Mouse (Mus musculus) midbrain, embryonic 11.5 days (tissue): ENCODE data around the gene Klhl12. TPM values are rescaled to one million over a fixed set of nuclear protein-coding genes. Genes with fewer than 3 reads are reported as not detected.
"Not testable (repeated sequence)": the region's sequence is repeated elsewhere in the genome, so short reads cannot be mapped to it uniquely, and the experiment has no call there.

ENCODE experiments used
- ATAC-seq: fragments of 200-750 bp; cut with Nextera tagmentation; 2 replicates; pipeline ENCODE4 v1.8.0; 2017; ENCODE audit warnings: moderate TSS enrichment, moderate library complexity; ENCODE audit not compliant: low FRiP score
- DNase-seq: peaks from one replicate; pipeline ENCODE4 v3.0.0; 2015; ENCODE audit warnings: low spot score; ENCODE audit errors: missing footprints
- H3K27ac ChIP-seq: fragments of 300-500 bp; sonication (generic); 2 replicates; pipeline ENCODE4 v1.5.1; 2014; ENCODE audit warnings: low read depth, low read length
- H3K27me3 ChIP-seq: fragments of 300-500 bp; sonication (generic); 2 replicates; pipeline ENCODE4 v1.6.1; 2014; ENCODE audit warnings: mild to moderate bottlenecking, low read length, moderate library complexity, mixed read lengths; ENCODE audit not compliant: control insufficient read depth, insufficient read depth
- H3K36me3 ChIP-seq: fragments of 300-500 bp; sonication (generic); 2 replicates; pipeline ENCODE4 v1.6.1; 2014; ENCODE audit warnings: mild to moderate bottlenecking, low read length, moderate library complexity, mixed read lengths; ENCODE audit not compliant: control insufficient read depth, insufficient read depth
- H3K4me1 ChIP-seq: fragments of 300-500 bp; sonication (generic); 2 replicates; pipeline ENCODE4 v1.6.1; 2014; ENCODE audit warnings: low read length; ENCODE audit not compliant: control insufficient read depth, insufficient read depth
- H3K4me2 ChIP-seq: fragments of 300-500 bp; sonication (generic); 2 replicates; pipeline ENCODE4 v1.6.1; 2014; ENCODE audit warnings: mild to moderate bottlenecking, moderate library complexity
- H3K4me3 ChIP-seq: fragments of 300-500 bp; sonication (generic); 2 replicates; pipeline ENCODE4 v1.5.1; 2014; ENCODE audit warnings: low read depth, low read length
- H3K9ac ChIP-seq: fragments of 300-500 bp; sonication (generic); 2 replicates; pipeline ENCODE4 v1.6.1; 2014; ENCODE audit warnings: low read length
- H3K9me3 ChIP-seq: fragments of 300-500 bp; sonication (generic); 2 replicates; pipeline ENCODE4 v1.6.1; 2016; ENCODE audit warnings: low read length; ENCODE audit not compliant: control insufficient read depth
- WGBS: fragments of 180-500 bp; shearing (Covaris S2); extraction: QIAGEN DNeasy Blood & Tissue Kit; methylation state at CpG from one replicate; pipeline ENCODE4 v1.1.7; 2014; 5-methylcytosine and 5-hydroxymethylcytosine counted together
- polyA plus RNA-seq: library from polyadenylated mRNA; unstranded; fragments of >200 nt; fragmentation: Nextera tagmentation; extraction: Ambion mirVana; gene quantifications from 2 replicates; pipeline ENCODE4 v1.2.1, GENCODE M21; 2014

The Klhl12 gene
- polyA plus RNA-seq, 1 experiment from 2014 or later, result 31.7 TPM

DNA sequence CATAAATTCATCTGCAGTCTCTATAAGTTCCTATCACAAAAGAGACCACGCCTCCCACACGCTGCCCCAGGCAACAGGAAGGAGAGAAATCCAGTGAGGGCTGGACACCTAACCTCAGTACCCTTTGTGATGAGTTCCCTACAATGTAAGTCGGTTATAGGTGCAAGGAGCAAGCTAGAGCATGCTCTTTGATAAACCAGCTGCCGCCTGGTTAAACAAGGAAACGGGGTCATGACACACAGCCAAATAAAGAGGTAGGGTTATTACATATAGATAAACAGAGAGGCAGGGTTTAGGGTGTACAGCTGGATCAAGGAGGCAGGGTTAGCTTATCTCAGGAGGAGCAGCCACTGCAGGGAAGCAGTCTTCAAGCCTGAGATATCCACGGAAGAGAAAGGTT lies 71.4 kb downstream of the Klhl12 start:
- 79% methylated on average over 6 of the region's 6 CpGs for WGBS
- no peaks in the 10 kb centered on the region for H3K27me3 ChIP-seq
- no peaks in the 10 kb centered on the region for H3K4me1 ChIP-seq
- no peak for ATAC-seq
- H3K4me3 ChIP-seq, result no peak overlapping the region
- no peaks in the 10 kb centered on the region for H3K9me3 ChIP-seq
- H3K9ac ChIP-seq, result no peak overlapping the region
- no peak for DNase-seq
- no peaks in the 10 kb centered on the region for H3K36me3 ChIP-seq
- no peak overlapping the region for H3K4me2 ChIP-seq
- no peak overlapping the region for H3K27ac ChIP-seq

DNA sequence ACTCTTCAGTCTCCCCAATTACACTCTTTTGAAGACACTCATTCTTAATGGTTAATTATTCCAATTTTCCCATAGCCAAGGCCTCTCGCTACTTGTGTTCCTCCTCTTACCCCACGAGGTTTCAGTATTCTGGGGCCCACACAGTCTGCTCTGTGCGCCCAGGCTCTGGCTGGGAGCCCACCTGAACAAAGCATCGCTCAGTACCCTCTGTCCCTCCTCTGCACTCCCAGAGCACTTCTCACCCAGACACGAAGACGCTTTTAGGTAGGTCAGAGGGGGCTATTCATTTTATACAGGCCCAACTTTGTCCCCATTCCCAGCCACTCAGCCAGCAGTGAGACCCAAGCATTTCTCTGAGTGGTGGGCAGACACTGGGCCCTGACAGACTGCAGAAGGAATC lies 75.3 kb downstream of the Klhl12 start:
- Histone ChIP-seq H3K27me3 (no peaks in the 10 kb centered on the region), H3K36me3 (no peaks in the 10 kb centered on the region), H3K4me2 (no peak overlapping the region), H3K27ac (no peak overlapping the region), H3K4me1 (no peaks in the 10 kb centered on the region), H3K9me3 (no peaks in the 10 kb centered on the region), H3K9ac (no peak overlapping the region), H3K4me3 (no peak overlapping the region)
- WGBS, result 88% methylated on average over 6 of the region's 6 CpGs
- DNase-seq (no peak), ATAC-seq (no peak)

GRCm38 (mm10) chr1:134533710-134534109 lies 78.4 kb downstream of the Klhl12 start:
- H3K27ac ChIP-seq, H3K27me3 ChIP-seq, H3K4me2 ChIP-seq, H3K9me3 ChIP-seq, ATAC-seq, H3K4me1 ChIP-seq, H3K4me3 ChIP-seq, H3K9ac ChIP-seq, DNase-seq, H3K36me3 ChIP-seq: not testable (repeated sequence)
- 90% methylated on average over 10 of the region's 10 CpGs for WGBS

- ATAC-seq, result no peak
- no peak for DNase-seq
- Histone ChIP-seq H3K4me3 (no peak overlapping the region), H3K36me3 (no peaks in the 10 kb centered on the region), H3K27me3 (no peaks in the 10 kb centered on the region), H3K9me3 (no peaks in the 10 kb centered on the region), H3K27ac (no peak overlapping the region), H3K9ac (no peak overlapping the region), H3K4me1 (no peaks in the 10 kb centered on the region), H3K4me2 (no peak overlapping the region)
- WGBS, result 97% methylated on average over 1 of the region's 1 CpGs
These were observed 79.7 kb downstream of the Klhl12 start for GRCm38 (mm10) chr1:134535054-134535453.

GRCm38 (mm10) chr1:134535513-134535912 lies 80.2 kb downstream of the Klhl12 start:
- Histone ChIP-seq H3K9me3 (no peaks in the 10 kb centered on the region), H3K27ac (no peak overlapping the region), H3K36me3 (no peaks in the 10 kb centered on the region), H3K4me2 (no peak overlapping the region), H3K4me1 (no peaks in the 10 kb centered on the region), H3K4me3 (no peak overlapping the region), H3K9ac (no peak overlapping the region), H3K27me3 (no peaks in the 10 kb centered on the region)
- ATAC-seq, result no peak
- WGBS, result 74% methylated on average over 3 of the region's 3 CpGs
- DNase-seq, result no peak

DNA sequence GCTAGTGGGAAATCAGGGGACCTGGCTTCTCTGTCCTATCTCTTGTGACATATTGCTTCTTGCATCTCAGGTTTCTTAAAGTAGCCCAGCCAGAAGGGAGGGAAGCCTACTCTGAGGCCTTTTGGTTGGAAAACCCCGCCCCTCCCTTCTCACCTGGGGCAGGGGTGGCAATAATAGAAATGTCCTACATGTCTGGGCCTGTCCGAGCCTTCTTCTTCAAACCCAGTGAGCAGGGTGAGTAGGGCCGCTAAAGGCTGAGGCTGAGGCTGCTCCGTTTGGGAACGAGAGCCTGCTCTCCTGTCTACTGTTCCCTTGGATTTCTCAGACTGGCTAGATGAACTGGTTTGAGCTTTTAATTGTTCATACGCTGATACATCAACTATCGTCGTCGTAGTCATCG lies 85.3 kb downstream of the Klhl12 start:
- H3K36me3 ChIP-seq, result no peaks in the 10 kb centered on the region

More for the DNA sequence above, 85.3 kb downstream of the Klhl12 start:
- Histone ChIP-seq H3K9me3 (no peaks in the 10 kb centered on the region; the same call in 1 of the 2 replicates), H3K4me1 (no peaks in the 10 kb centered on the region), H3K27ac (no peak overlapping the region), H3K4me3 (no peak overlapping the region), H3K9ac (no peak overlapping the region), H3K27me3 (no peaks in the 10 kb centered on the region), H3K4me2 (no peak overlapping the region)
- ATAC-seq (no peak), DNase-seq (no peak)
- WGBS, result 89% methylated on average over 10 of the region's 10 CpGs

Other genes with a start within 250 kb of the Klhl12 start
- 0.07 and 0.08 TPM in 2 replicates for gene Adora1, start 220.1 kb upstream of the Klhl12 start, polyA plus RNA-seq
- not detected in 2 replicates for gene Myog, start 165.5 kb upstream of the Klhl12 start, polyA plus RNA-seq
- 1.9 and 2.6 TPM in 2 replicates for gene Ppfia4, start 122.6 kb upstream of the Klhl12 start, polyA plus RNA-seq
- gene Tmem183a, start 93.6 kb upstream of the Klhl12 start, polyA plus RNA-seq, result 128 and 137 TPM in 2 replicates
- not detected in 2 replicates for gene 4933406M09Rik, start 69.6 kb upstream of the Klhl12 start, polyA plus RNA-seq
- 17.5 and 19.3 TPM in 2 replicates for gene Cyb5r1, start 50.0 kb upstream of the Klhl12 start, polyA plus RNA-seq
- gene Adipor1, start 40.2 kb upstream of the Klhl12 start, polyA plus RNA-seq, result 76.7 and 81.5 TPM in 2 replicates
- 47.4 and 48.1 TPM in 2 replicates for gene Rabif, start 39.1 kb downstream of the Klhl12 start, polyA plus RNA-seq
- not detected in 2 replicates for gene Mgat4e, start 94.2 kb downstream of the Klhl12 start, polyA plus RNA-seq
- gene Kdm5b, start 104.6 kb downstream of the Klhl12 start, polyA plus RNA-seq, result 74.0 and 85.3 TPM in 2 replicates
- gene Syt2, start 191.1 kb downstream of the Klhl12 start, polyA plus RNA-seq, result 1.6 and 2.0 TPM in 2 replicates